1 mouse cellular context compared by ENCODE assay signal in genomic region chr13:102665588-102666232, GRCm38 (mm10).
TF ChIP-seq lines count a peak whose summit lies in the region.

No protein-coding gene starts in this region.

TF ChIP-seq in MEL, 35 proteins besides CTCF, POLR2A, EP300 and RAD21 (continued from another document):
- peak; percentile 15; the same call in 1 of the 2 replicates for TF ChIP-seq HCFC1 (IDR thresholded peaks at IDR 0.05; ENCODE audit: low read depth, low read length)
- TF ChIP-seq TAL1 (IDR thresholded peaks at IDR 0.05; ENCODE audit: low read length) = peak; percentile 77
